In genomic region chr1:152032144-152032543, GRCm38 (mm10) we compare ENCODE assay signal across 21 mouse cellular contexts.
"Had no signal": no experiment of that assay in that cellular context is flagged by ENCODE, and none has a peak within 500 bp of the region (broad histone marks: within the 10 kb centered on the region; RNA-seq: fewer than 3 reads in every experiment).

No protein-coding gene starts in this region.

- H3K4me2 ChIP-seq: limb, embryonic 13.5 days; midbrain, embryonic 13.5 days; neural tube, embryonic 13.5 days had no signal

- H3K36me3 ChIP-seq: limb, embryonic 10.5 days; limb, embryonic 13.5 days; midbrain, embryonic 13.5 days had no signal

- H3K4me3 ChIP-seq: layer of hippocampus, adult 2 months; limb, embryonic 10.5 days; limb, embryonic 13.5 days; megakaryocyte, embryonic 14.5 days; midbrain, embryonic 13.5 days; myocyte; neural tube, embryonic 13.5 days had no signal

- H3K9me3 ChIP-seq: limb, embryonic 10.5 days; midbrain, embryonic 13.5 days; neural tube, embryonic 13.5 days had no signal

- H3K27ac ChIP-seq: kidney, postnatal 0 days; layer of hippocampus, adult 2 months; limb, embryonic 10.5 days; limb, embryonic 13.5 days; liver, embryonic 14.5 days; midbrain, embryonic 13.5 days; neural tube, embryonic 13.5 days; stomach, postnatal 0 days had no signal

- H3K27me3 ChIP-seq: limb, embryonic 13.5 days; megakaryocyte, embryonic 14.5 days; midbrain, embryonic 13.5 days; neural tube, embryonic 13.5 days had no signal

- H3K9ac ChIP-seq: limb, embryonic 13.5 days; liver, embryonic 14.5 days; liver, postnatal 0 days; midbrain, embryonic 13.5 days; neural tube, embryonic 13.5 days had no signal

- DNase-seq: kidney, adult 2 months; kidney, postnatal 25 days; layer of hippocampus, adult 9-11 months; liver; liver, postnatal 0 days; retina, postnatal 1 day; right cerebral cortex, postnatal 25 days; spleen, adult 18-20 months; thymus, postnatal 25 days had no signal

- ATAC-seq: intestine, postnatal 0 days; liver, postnatal 0 days; midbrain, embryonic 13.5 days; midbrain, embryonic 16.5 days had no signal
